Mouse (Mus musculus) brain, embryonic 14.5 days (tissue): ENCODE data around the gene Cox15.

Experiments used
- CTCF ChIP-seq: fragments of 200-500 bp; IDR thresholded peaks from 2 replicates; pipeline ENCODE4 v1.5.1; 2012; ENCODE audit warnings: inconsistent platforms, mild to moderate bottlenecking, moderate library complexity, borderline replicate concordance; ENCODE audit not compliant: insufficient read depth, insufficient read length; ENCODE audit errors: extremely low read depth
- POLR2A ChIP-seq: fragments of 200-500 bp; IDR thresholded peaks from 2 replicates; pipeline ENCODE4 v1.6.1; 2012; ENCODE audit warnings: mild to moderate bottlenecking, inconsistent platforms, borderline replicate concordance; ENCODE audit not compliant: poor library complexity, insufficient read depth, insufficient read length, severe bottlenecking; ENCODE audit errors: extremely low read depth

GRCm38 (mm10) chr19:43792537-43792936 is 39.7 kb upstream of the Cox15 start:
- TF ChIP-seq CTCF (no peak), POLR2A (no peak)
